Mouse (Mus musculus) T-helper 2 cell (primary cell): ENCODE data around the gene Ube2j1.

Experiments used
- in situ Hi-C: fragments of 300-600 bp; cut with MboI, MseI; formaldehyde crosslinking; loops from one replicate; pipeline ENCODE4 v1.15.1; 2025; ENCODE audit warnings: high pct_unique_total_duplicates

Ube2j1 gene

DNA sequence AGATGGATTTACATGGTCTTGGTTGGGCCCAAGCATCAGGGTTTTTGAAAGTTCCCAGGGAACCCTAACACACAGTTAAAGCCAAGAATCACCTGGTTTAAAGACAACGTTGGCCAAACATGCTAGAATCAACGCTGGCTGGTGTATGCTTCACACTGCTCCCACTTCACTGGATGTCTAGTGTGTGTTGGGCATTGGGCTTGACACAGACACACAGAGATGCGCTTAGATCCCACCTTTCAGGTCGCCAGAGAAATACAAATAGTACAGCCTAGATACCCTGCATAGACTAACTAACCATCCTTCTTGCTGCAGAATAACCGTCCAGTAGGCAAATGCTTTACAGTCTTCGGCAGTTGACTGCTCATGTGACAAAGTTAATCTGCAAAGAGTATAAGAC, 39.1 kb downstream of the Ube2j1 start:
- in situ Hi-C loops, result no loop called here

DNA sequence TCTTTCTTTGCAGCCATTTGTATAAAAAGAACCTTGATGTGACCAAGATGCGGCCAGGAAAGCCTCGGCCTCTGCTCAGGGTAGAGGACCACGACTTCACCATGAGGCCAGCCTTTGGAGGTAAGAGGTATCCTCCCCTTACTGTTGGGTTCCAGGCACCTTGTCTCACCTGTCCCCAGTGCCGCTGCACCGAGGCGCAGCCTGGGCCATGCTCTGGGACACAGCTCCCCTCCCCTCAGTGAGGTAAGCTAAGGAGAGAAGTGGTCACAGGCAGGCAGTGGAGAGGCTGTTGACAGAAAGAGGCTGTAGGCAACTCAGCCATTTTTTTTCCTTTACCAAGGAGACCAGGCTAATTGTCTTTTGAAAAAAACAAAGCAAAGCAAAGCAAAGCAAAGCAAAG, 40.1 kb downstream of the Ube2j1 start:
- in situ Hi-C loops, result no loop called here

DNA sequence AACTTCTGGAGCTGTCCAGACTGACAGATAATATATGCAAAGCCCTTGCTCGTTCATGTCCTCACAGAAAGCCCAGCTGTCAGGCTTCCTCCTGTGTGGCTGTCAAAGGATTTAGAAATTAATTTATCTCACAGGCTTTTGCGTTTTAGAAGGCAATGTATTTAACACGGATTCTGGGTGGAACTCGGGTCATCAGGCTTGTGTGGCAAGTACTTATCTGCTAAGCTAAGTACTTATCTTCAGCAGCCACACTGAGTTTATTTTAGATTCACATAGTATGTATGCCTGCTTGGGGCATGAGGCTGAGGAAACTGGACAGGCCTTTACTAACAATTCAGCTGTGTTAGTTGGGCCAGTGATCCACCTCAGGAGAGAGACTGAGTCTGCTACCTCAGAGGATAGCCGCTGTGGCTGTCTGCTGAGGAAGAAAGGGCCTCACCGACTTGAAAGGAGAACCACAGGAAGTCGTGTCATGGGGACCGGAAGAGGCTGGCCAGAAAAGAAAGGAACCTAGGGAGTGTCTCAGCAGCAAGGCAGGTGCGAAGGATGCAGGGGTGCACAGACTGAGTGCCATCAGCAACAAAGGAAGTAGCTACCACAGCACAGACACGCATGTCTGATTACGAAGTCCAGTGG, 41.4 kb downstream of the Ube2j1 start:
- in situ Hi-C loops, result no loop called here

DNA sequence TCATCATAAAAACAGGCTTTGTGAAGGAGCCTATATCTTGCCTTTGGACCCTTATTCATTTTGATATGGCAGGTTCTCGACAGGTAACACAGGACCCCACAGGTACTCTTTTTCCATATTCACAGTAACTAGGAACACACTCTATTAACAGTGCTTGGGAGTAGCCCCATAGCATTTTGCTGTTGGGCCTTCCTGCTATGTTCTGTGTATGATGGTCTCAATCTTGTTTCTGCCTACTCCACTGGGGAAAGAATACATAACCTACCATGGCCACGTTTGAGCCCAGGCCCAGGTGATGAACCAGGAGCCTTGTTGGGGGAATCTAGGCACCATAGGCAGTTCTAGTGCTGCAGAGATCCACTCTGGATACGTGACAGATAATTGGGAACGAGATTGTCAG, 43.2 kb downstream of the Ube2j1 start:
- in situ Hi-C loops, result no loop called here

DNA sequence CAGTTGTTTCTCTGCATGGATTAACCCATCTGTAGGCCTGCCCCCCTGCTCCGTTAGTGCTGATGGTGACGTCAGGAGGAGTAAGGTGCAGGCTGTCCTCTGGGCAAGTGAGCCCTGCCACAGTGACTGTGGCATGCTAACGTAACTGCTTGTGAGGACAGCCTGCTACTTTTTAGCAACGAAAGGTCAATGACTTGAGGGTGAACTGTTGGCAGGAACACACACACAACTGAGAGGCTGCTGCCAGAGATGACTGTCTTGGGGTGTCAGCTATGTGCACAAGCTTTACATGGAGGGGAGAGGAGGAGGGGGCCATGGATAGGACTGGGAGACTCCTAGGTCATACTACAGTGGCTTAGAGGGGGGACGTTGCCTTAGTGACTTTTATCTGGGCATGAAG, 43.6 kb downstream of the Ube2j1 start:
- in situ Hi-C loops, result no loop called here

DNA sequence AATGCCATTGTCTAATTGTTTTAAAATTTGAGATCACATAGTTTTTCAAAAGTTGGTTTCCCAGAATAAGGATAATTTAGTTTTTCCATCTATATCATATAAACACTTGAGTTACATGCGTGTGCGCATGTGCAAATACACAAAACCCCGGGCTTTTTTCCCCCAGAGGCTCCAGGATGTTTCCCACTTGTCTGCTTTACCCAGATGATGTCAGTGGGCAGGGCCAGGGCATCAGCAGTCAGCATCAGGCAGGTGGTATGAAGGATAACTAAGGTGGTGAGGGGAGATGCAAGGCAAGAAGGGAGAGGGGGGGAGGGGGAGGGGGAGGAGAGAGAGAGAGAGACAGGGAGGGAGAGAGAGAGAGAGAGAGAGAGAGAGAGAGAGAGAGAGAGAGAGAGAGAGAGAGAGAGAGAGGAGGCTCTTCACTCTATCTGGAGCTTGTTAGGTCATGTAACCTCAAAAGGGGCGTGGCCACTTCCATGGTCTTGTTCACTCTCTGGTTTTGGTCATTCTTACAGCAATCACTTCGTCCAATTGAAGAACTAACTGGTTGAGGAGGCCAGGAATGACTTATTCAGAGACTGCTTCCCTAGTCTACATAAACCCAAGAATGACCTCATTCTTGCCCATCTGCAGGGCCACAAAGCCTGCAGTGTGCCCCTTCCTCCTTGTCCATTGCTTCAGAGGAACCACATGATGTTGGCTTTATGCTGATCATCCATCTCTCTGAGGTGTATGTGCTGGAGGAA, 44.7 kb downstream of the Ube2j1 start:
- in situ Hi-C loops, result no loop called here

DNA sequence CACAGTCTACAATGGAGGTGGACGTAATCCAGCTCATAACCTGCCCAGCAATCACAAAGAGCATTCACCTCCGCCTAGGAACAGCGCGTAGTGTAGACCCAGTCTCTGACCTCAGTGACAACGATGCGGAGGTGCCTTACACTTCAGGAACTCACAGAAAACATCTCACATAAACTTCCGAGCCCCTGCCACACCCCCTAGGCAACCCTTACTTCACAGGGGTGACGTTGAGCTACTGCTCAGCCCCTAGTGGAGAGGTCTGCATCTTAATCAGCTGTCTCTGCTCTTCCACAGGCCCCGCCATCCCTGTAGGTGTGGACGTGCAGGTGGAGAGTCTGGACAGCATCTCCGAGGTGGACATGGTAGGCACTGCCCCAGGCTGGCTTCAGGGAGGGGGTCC, 45.9 kb downstream of the Ube2j1 start:
- in situ Hi-C loops, result no loop called here

DNA sequence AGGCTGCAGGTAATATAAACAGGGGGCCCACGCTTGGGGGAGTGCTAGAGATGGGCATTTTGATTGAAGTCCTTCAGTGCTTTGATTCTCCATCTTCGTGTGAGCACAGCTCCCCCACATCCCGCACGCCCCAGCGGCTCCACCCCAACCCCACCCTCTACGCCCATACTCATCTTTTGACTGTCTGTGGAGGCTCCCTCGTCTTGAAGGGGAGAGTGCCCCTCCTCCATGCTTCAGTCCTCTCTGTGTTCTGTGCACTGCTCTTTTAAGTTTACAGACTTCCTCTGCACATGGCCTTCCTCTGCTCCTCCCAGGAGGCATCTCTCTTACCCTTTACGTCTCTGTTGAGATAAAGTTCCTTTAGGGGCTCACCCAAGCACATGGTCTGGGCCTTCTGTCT, 46.5 kb downstream of the Ube2j1 start:
- in situ Hi-C loops, result no loop called here

DNA sequence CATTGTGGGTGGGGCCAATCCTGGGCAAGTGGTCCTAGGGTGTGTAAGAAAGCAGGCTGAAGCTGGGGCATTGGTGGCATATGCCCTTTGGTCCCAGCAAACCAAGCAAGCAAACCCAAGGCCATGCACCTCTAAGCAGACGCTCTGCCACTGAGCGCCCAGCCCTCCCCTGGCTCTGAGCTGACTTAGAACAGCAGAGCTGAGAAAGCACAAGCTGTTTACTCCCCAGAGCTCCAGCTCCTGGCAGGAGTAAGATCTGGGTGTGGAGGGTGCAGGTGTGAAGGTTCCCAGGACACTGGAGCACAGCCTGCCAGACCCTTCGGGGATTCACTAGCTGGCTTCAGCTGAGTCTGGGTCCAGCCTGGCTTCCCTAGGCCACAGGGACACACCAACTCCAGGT, 47.3 kb downstream of the Ube2j1 start:
- in situ Hi-C loops, result no loop called here

DNA sequence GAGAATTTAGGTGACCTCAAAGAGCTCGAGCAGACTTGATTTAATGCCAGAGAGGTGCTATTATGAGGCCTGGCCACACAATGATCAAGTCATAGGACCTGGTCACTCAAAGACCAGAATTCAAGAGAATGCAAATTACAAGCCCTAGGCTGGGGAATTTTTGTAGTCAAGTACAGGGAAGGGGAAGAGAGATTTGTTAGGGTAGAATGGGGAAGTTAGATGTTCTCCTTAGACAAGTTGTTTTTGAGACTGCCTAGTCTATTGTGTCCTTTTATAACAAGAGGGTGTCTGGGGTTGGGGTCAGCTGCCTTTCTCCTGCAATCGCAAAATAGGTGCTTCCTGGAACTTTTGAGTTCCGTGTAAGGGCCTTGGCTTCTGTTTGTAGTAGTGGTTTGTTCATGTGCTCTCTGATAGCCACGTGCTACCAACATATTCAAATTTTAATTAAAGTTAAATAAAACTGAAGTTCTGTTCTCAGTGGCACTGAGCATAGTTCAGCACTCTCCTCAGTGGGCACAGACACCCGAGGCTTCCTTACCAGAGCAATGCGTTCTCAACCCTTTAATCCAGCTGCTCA, 68.0 kb downstream of the Ube2j1 start:
- in situ Hi-C loops, result no loop called here
